Mouse (Mus musculus) thymus, adult 2 months (tissue): ENCODE results near the gene Gm4303.
"Not testable (repeated sequence)": the region's sequence is repeated elsewhere in the genome, so short reads cannot be mapped to it uniquely, and the experiment has no call there.

Experiments
- CTCF ChIP-seq: fragments of 200-500 bp; IDR thresholded peaks from 2 replicates; pipeline ENCODE4 v1.5.1; 2012; ENCODE audit warnings: mild to moderate bottlenecking, control low read depth, low read length, moderate library complexity, borderline replicate concordance; ENCODE audit not compliant: control insufficient read depth, poor library complexity, insufficient read depth; ENCODE audit errors: extremely low read depth
- POLR2A ChIP-seq: fragments of 200-500 bp; IDR thresholded peaks from 2 replicates; pipeline ENCODE4 v1.6.1; 2012; ENCODE audit warnings: mild to moderate bottlenecking, low read length, control low read depth, moderate library complexity; ENCODE audit not compliant: control insufficient read depth, poor library complexity, insufficient read depth; ENCODE audit errors: extremely low read depth

- TF ChIP-seq POLR2A, CTCF: not testable (repeated sequence)
Measured at GRCm38 (mm10) chr10:100300106-100300505, 45.7 kb upstream of the Gm4303 start.
